8 mouse cellular contexts compared by ENCODE assay signal in genomic region chr5:145190875-145191798, GRCm38 (mm10). TPM values are rescaled to one million over a fixed set of nuclear protein-coding genes. Genes with fewer than 3 reads are reported as not detected.
DNase-seq lines count a peak whose midpoint lies in the region; ATAC-seq lines count a peak whose summit lies in the region.

No protein-coding gene starts in this region.

- DNase-seq in adrenal gland, adult 18-20 months (ENCODE audit: low spot score in 2 of 2): peak; percentile 84
- peak; percentile 94 for DNase-seq in embryo, embryonic 10.5 days (ENCODE audit: low spot score)
- peak; percentile 92 for DNase-seq in gastrocnemius, postnatal 14 days
- DNase-seq in intestine, embryonic 14.5 days (ENCODE audit: low spot score): peak; percentile 93
- DNase-seq in left cerebral cortex, postnatal 10 days (ENCODE audit: extremely low spot score in 1 of 2, low spot score in 2 of 2): peak; percentile 88 to 95
- peak; percentile 94 for DNase-seq in right cerebral cortex, postnatal 10 days (ENCODE audit: low spot score in 2 of 2)
- DNase-seq in urinary bladder, postnatal 14 days (ENCODE audit: low spot score): peak; percentile 90

- H3K36me3 ChIP-seq in intestine, embryonic 14.5 days (ENCODE audit: control insufficient read depth, insufficient read depth, low read length): peaks cover 40% of the 10 kb centered on the region

- H3K4me2 ChIP-seq in intestine, embryonic 14.5 days (ENCODE audit: low read length): peak overlapping the region; percentile 92

- H3K9ac ChIP-seq in intestine, embryonic 14.5 days (ENCODE audit: low read length): peak overlapping the region; percentile 96

- peak overlapping the region; percentile 88 for H3K27ac ChIP-seq in intestine, embryonic 14.5 days (ENCODE audit: low read depth)

- peak; percentile 85 for ATAC-seq in intestine, embryonic 14.5 days (replicated peaks; ENCODE audit: low FRiP score, low TSS enrichment, low read depth)
- peak; percentile 95 for ATAC-seq in megakaryocyte progenitor cell, adult 5-6 weeks (replicated peaks; ENCODE audit: poor library complexity)

- peaks cover 18% of the 10 kb centered on the region for H3K4me1 ChIP-seq in intestine, embryonic 14.5 days (replicated peaks; ENCODE audit: control insufficient read depth, insufficient read depth, low read length)

- WGBS in intestine, embryonic 14.5 days: under 1% methylated on average over 41 of the region's 41 CpGs

- no peaks in the 10 kb centered on the region for H3K9me3 ChIP-seq in intestine, embryonic 14.5 days (ENCODE audit: control insufficient read depth, low read length)

- no peaks in the 10 kb centered on the region for H3K27me3 ChIP-seq in intestine, embryonic 14.5 days (replicated peaks; ENCODE audit: control insufficient read depth, insufficient read depth, low read length)

- intact Hi-C loops in gastrocnemius, postnatal 14 days (cut with DNase I; ENCODE audit: low total_unique reads): no loop called here
- intact Hi-C loops in left cerebral cortex, postnatal 10 days (cut with DNase I): no loop called here

- H3K4me3 ChIP-seq in intestine, embryonic 14.5 days (ENCODE audit: low read depth, low read length): peak overlapping the region; percentile 76

RNA-seq across cellular contexts. Expression of gene Atp5j2, which starts 0.7 kb away (rescaled TPM):
- 100 to 1,000 TPM; 493 to 672 TPM for total RNA-seq in adrenal gland, adult 18-20 months (2021)
- 100 to 1,000 TPM; 553 to 667 TPM for total RNA-seq in gastrocnemius, postnatal 14 days (2021)
- polyA plus RNA-seq in intestine, embryonic 14.5 days (2014; fragmentation: Nextera tagmentation; extraction: Ambion mirVana): 681 and 724 TPM in 2 replicates
- total RNA-seq in left cerebral cortex, postnatal 10 days (2021): 100 to 1,000 TPM; 267 to 289 TPM
- 353 and 371 TPM in 2 replicates for total RNA-seq in megakaryocyte progenitor cell, adult 5-6 weeks (2015)
- total RNA-seq in megakaryocyte progenitor cell, adult 5-6 weeks (2017): 101 and 130 TPM in 2 replicates

RNA-seq across cellular contexts. Expression of gene Zkscan14, which starts 10.5 kb away (rescaled TPM):
- total RNA-seq in adrenal gland, adult 18-20 months (2021): 10 to 100 TPM in 1 of 2 experiments, 1 to 10 TPM in 1; 9.5 to 10.9 TPM
- 1 to 10 TPM; 7.5 to 8.1 TPM for total RNA-seq in gastrocnemius, postnatal 14 days (2021)
- polyA plus RNA-seq in intestine, embryonic 14.5 days (2014; fragmentation: Nextera tagmentation; extraction: Ambion mirVana): 8.5 and 9.1 TPM in 2 replicates
- total RNA-seq in left cerebral cortex, postnatal 10 days (2021): 10 to 100 TPM in 1 of 2 experiments, 1 to 10 TPM in 1; 10.0 to 10.3 TPM
- total RNA-seq in megakaryocyte progenitor cell, adult 5-6 weeks (2015): 9.2 and 9.9 TPM in 2 replicates
- 27.6 and 30.1 TPM in 2 replicates for total RNA-seq in megakaryocyte progenitor cell, adult 5-6 weeks (2017)

RNA-seq across cellular contexts. Expression of gene Zkscan5, which starts 13.2 kb away (rescaled TPM):
- 10 to 100 TPM in 1 of 2 experiments, 1 to 10 TPM in 1; 9.2 to 10.6 TPM for total RNA-seq in adrenal gland, adult 18-20 months (2021)
- total RNA-seq in gastrocnemius, postnatal 14 days (2021): 1 to 10 TPM; 7.8 to 8.2 TPM
- polyA plus RNA-seq in intestine, embryonic 14.5 days (2014; fragmentation: Nextera tagmentation; extraction: Ambion mirVana): 13.1 and 13.6 TPM in 2 replicates
- total RNA-seq in left cerebral cortex, postnatal 10 days (2021): 10 to 100 TPM; 15.0 to 15.2 TPM
- 4.6 and 5.2 TPM in 2 replicates for total RNA-seq in megakaryocyte progenitor cell, adult 5-6 weeks (2015)
- total RNA-seq in megakaryocyte progenitor cell, adult 5-6 weeks (2017): 5.7 and 7.6 TPM in 2 replicates

RNA-seq across cellular contexts. Expression of gene Cpsf4, which starts 24.1 kb away (rescaled TPM):
- 10 to 100 TPM; 19.9 to 22.5 TPM for total RNA-seq in adrenal gland, adult 18-20 months (2021)
- 1 to 10 TPM; 7.1 to 8.8 TPM for total RNA-seq in gastrocnemius, postnatal 14 days (2021)
- polyA plus RNA-seq in intestine, embryonic 14.5 days (2014; fragmentation: Nextera tagmentation; extraction: Ambion mirVana): 29.6 and 32.0 TPM in 2 replicates
- 10 to 100 TPM; 29.1 to 29.2 TPM for total RNA-seq in left cerebral cortex, postnatal 10 days (2021)
- total RNA-seq in megakaryocyte progenitor cell, adult 5-6 weeks (2015): 20.6 and 22.3 TPM in 2 replicates
- total RNA-seq in megakaryocyte progenitor cell, adult 5-6 weeks (2017): 37.8 and 43.8 TPM in 2 replicates

RNA-seq across cellular contexts. Expression of gene Ptcd1, which starts 24.2 kb away (rescaled TPM):
- 10 to 100 TPM; 22.1 to 23.1 TPM for total RNA-seq in adrenal gland, adult 18-20 months (2021)
- total RNA-seq in gastrocnemius, postnatal 14 days (2021): 1 to 10 TPM; 9.7 to 9.8 TPM
- 12.6 and 13.1 TPM in 2 replicates for polyA plus RNA-seq in intestine, embryonic 14.5 days (2014; fragmentation: Nextera tagmentation; extraction: Ambion mirVana)
- 10 to 100 TPM; 14.2 to 16.1 TPM for total RNA-seq in left cerebral cortex, postnatal 10 days (2021)
- 7.3 and 7.7 TPM in 2 replicates for total RNA-seq in megakaryocyte progenitor cell, adult 5-6 weeks (2015)
- 12.0 and 14.3 TPM in 2 replicates for total RNA-seq in megakaryocyte progenitor cell, adult 5-6 weeks (2017)

Comparison
In these comparisons a context has a peak if more than half of its experiments do, and no peak if none do; other contexts are left out.
1. Peak in every context shown above with its lines: DNase-seq, ATAC-seq, H3K4me3 ChIP-seq and H3K27ac ChIP-seq.